Mouse (Mus musculus) hindbrain, embryonic 11.5 days (tissue): ENCODE measurements at regions not wholly inside any gene's neighbourhood (a gene's known extent, or its start where the extent isn't known, plus 50 kb on each side); places are given as distances from the start of the nearest gene placed in this dataset.

Experiments used
- ATAC-seq: fragments of 200-750 bp; cut with Nextera tagmentation; 2 replicates; pipeline ENCODE4 v1.8.0; 2017; ENCODE audit warnings: mild to moderate bottlenecking, moderate TSS enrichment, moderate library complexity; ENCODE audit not compliant: low FRiP score
- DNase-seq: peaks from one replicate; pipeline ENCODE4 v3.0.0-alpha.2; 2015; ENCODE audit warnings: low spot score
- H3K27ac ChIP-seq: fragments of 300-500 bp; sonication (generic); 2 replicates; pipeline ENCODE4 v1.5.1; 2014; ENCODE audit warnings: mild to moderate bottlenecking, low read depth, low read length
- H3K27me3 ChIP-seq: fragments of 300-500 bp; sonication (generic); 2 replicates; pipeline ENCODE4 v1.6.1; 2014; ENCODE audit warnings: mild to moderate bottlenecking, low read length, moderate library complexity, mixed read lengths; ENCODE audit not compliant: control insufficient read depth, insufficient read depth
- H3K36me3 ChIP-seq: fragments of 300-500 bp; sonication (generic); 2 replicates; pipeline ENCODE4 v1.6.1; 2014; ENCODE audit warnings: mild to moderate bottlenecking, low read length, moderate library complexity, mixed read lengths; ENCODE audit not compliant: control insufficient read depth, insufficient read depth
- H3K4me1 ChIP-seq: fragments of 300-500 bp; sonication (generic); replicated peaks from 2 replicates; pipeline ENCODE4 v1.6.1; 2014; ENCODE audit warnings: low read length, mixed read lengths; ENCODE audit not compliant: control insufficient read depth, insufficient read depth
- H3K4me2 ChIP-seq: fragments of 300-500 bp; sonication (generic); replicated peaks from 2 replicates; pipeline ENCODE4 v1.6.1; 2014; ENCODE audit warnings: mild to moderate bottlenecking, low read depth, low read length
- H3K4me3 ChIP-seq: fragments of 300-500 bp; sonication (generic); 2 replicates; pipeline ENCODE4 v1.5.1; 2014; ENCODE audit warnings: low read depth, low read length
- H3K9ac ChIP-seq: fragments of 300-500 bp; sonication (generic); 2 replicates; pipeline ENCODE4 v1.6.1; 2014; ENCODE audit warnings: low read depth, low read length
- H3K9me3 ChIP-seq: fragments of 300-500 bp; sonication (generic); 2 replicates; pipeline ENCODE4 v1.6.1; 2016; ENCODE audit warnings: low read length; ENCODE audit not compliant: control insufficient read depth
- WGBS: fragments of 180-500 bp; shearing (Covaris S2); extraction: QIAGEN DNeasy Blood & Tissue Kit; methylation state at CpG from one replicate; pipeline ENCODE4 v1.1.7; 2014; 5-methylcytosine and 5-hydroxymethylcytosine counted together

GRCm38 (mm10) chr8:33078125-33078524 is 350.4 kb upstream of the 5930422O12Rik start:
- Histone ChIP-seq H3K27me3 (no peaks in the 10 kb centered on the region), H3K9me3 (no peaks in the 10 kb centered on the region), H3K4me1 (no peaks in the 10 kb centered on the region), H3K4me3 (no peak overlapping the region), H3K9ac (no peak overlapping the region), H3K4me2 (no peak overlapping the region), H3K27ac (no peak overlapping the region), H3K36me3 (no peaks in the 10 kb centered on the region)
- ATAC-seq (no peak), DNase-seq (no peak)
- WGBS: 68% methylated on average over 3 of the region's 3 CpGs

GRCm38 (mm10) chr8:33079867-33080585 is 348.5 kb upstream of the 5930422O12Rik start:
- no peak overlapping the region for H3K4me2 ChIP-seq
- H3K9me3 ChIP-seq: no peaks in the 10 kb centered on the region
- H3K36me3 ChIP-seq: no peaks in the 10 kb centered on the region
- no peaks in the 10 kb centered on the region for H3K27me3 ChIP-seq
- DNase-seq: no peak
- whole genome bisulfite sequencing: 89% methylated on average over 12 of the region's 12 CpGs
- no peaks in the 10 kb centered on the region for H3K4me1 ChIP-seq
- no peak overlapping the region for H3K4me3 ChIP-seq
- no peak overlapping the region for H3K9ac ChIP-seq
- H3K27ac ChIP-seq: no peak overlapping the region
- no peak for ATAC-seq

- H3K4me2 ChIP-seq: no peak overlapping the region
- ATAC-seq: no peak
- no peak overlapping the region for H3K27ac ChIP-seq
- H3K9ac ChIP-seq: no peak overlapping the region
- DNase-seq: no peak
- no peaks in the 10 kb centered on the region for H3K36me3 ChIP-seq
- H3K4me1 ChIP-seq: no peaks in the 10 kb centered on the region
- H3K27me3 ChIP-seq: no peaks in the 10 kb centered on the region
- no peak overlapping the region for H3K4me3 ChIP-seq
- no peaks in the 10 kb centered on the region for H3K9me3 ChIP-seq
- WGBS: 83% methylated on average over 4 of the region's 4 CpGs
Observed at GRCm38 (mm10) chr8:33081941-33082340, 346.6 kb upstream of the 5930422O12Rik start.

GRCm38 (mm10) chr8:33085461-33085860 is 343.0 kb upstream of the 5930422O12Rik start:
- Histone ChIP-seq H3K27ac (no peak overlapping the region), H3K9me3 (no peaks in the 10 kb centered on the region), H3K4me3 (no peak overlapping the region), H3K4me1 (no peaks in the 10 kb centered on the region), H3K36me3 (no peaks in the 10 kb centered on the region), H3K27me3 (no peaks in the 10 kb centered on the region), H3K9ac (no peak overlapping the region), H3K4me2 (no peak overlapping the region)
- ATAC-seq: no peak
- 39% methylated on average over 5 of the region's 5 CpGs for WGBS
- no peak for DNase-seq

- Histone ChIP-seq H3K27me3 (no peaks in the 10 kb centered on the region), H3K4me2 (no peak overlapping the region), H3K4me1 (no peaks in the 10 kb centered on the region), H3K9me3 (no peaks in the 10 kb centered on the region), H3K36me3 (no peaks in the 10 kb centered on the region), H3K27ac (no peak overlapping the region), H3K9ac (no peak overlapping the region), H3K4me3 (no peak overlapping the region)
- DNase-seq: no peak
- ATAC-seq: no peak
- WGBS: 81% methylated on average over 3 of the region's 3 CpGs
Observed at GRCm38 (mm10) chr8:33089731-33090130, 338.8 kb upstream of the 5930422O12Rik start.

- 90% methylated on average over 3 of the region's 3 CpGs for WGBS
- Histone ChIP-seq H3K36me3 (no peaks in the 10 kb centered on the region), H3K4me3 (no peak overlapping the region), H3K4me1 (no peaks in the 10 kb centered on the region), H3K27me3 (no peaks in the 10 kb centered on the region), H3K9me3 (no peaks in the 10 kb centered on the region), H3K9ac (no peak overlapping the region), H3K4me2 (no peak overlapping the region), H3K27ac (no peak overlapping the region)
- ATAC-seq: no peak
- DNase-seq: no peak
Observed at GRCm38 (mm10) chr8:33108914-33109313, 319.6 kb upstream of the 5930422O12Rik start.

GRCm38 (mm10) chr8:33115271-33116236 is 313.0 kb upstream of the 5930422O12Rik start:
- 57% methylated on average over 17 of the region's 17 CpGs for WGBS
- no peak overlapping the region for H3K4me2 ChIP-seq
- no peak overlapping the region for H3K4me3 ChIP-seq
- no peaks in the 10 kb centered on the region for H3K27me3 ChIP-seq
- H3K9me3 ChIP-seq: no peaks in the 10 kb centered on the region
- no peaks in the 10 kb centered on the region for H3K36me3 ChIP-seq
- ATAC-seq: peak; percentile 86
- no peaks in the 10 kb centered on the region; the same call in 1 of the 2 replicates for H3K4me1 ChIP-seq
- H3K27ac ChIP-seq: 0 out of 2 replicates have a peak overlapping the region, but pooled peaks have one; percentile 39
- DNase-seq: peak; percentile 36
- H3K9ac ChIP-seq: no peak overlapping the region

GRCm38 (mm10) chr8:33123061-33123587 is 305.4 kb upstream of the 5930422O12Rik start:
- no peak for DNase-seq
- Histone ChIP-seq H3K9ac (no peak overlapping the region), H3K27me3 (no peaks in the 10 kb centered on the region), H3K4me1 (no peaks in the 10 kb centered on the region), H3K27ac (no peak overlapping the region), H3K4me2 (no peak overlapping the region), H3K36me3 (no peaks in the 10 kb centered on the region), H3K4me3 (no peak overlapping the region), H3K9me3 (no peaks in the 10 kb centered on the region)
- no peak for ATAC-seq
- 83% methylated on average over 3 of the region's 3 CpGs for WGBS
